Mouse (Mus musculus) midbrain, embryonic 10.5 days (tissue): ENCODE results near the gene Trp53rka. TPM values are rescaled to one million over a fixed set of nuclear protein-coding genes. Genes with fewer than 3 reads are reported as not detected.

ENCODE experiments used
- DNase-seq: peaks from one replicate; pipeline ENCODE4 v3.0.0-alpha.2; 2017; ENCODE audit warnings: low spot score
- H3K27ac ChIP-seq: fragments of 300-500 bp; sonication (generic); replicated peaks from 2 replicates; pipeline ENCODE4 v1.5.1; 2016; ENCODE audit warnings: mild to moderate bottlenecking
- H3K27me3 ChIP-seq: fragments of 300-500 bp; sonication (generic); 2 replicates; pipeline ENCODE4 v1.6.1; 2016; ENCODE audit warnings: low read depth, mild to moderate bottlenecking; ENCODE audit not compliant: poor library complexity, severe bottlenecking
- H3K36me3 ChIP-seq: fragments of 300-500 bp; sonication (generic); 2 replicates; pipeline ENCODE4 v1.6.1; 2016; ENCODE audit warnings: mild to moderate bottlenecking, moderate library complexity
- H3K4me1 ChIP-seq: fragments of 300-500 bp; sonication (generic); 2 replicates; pipeline ENCODE4 v1.6.1; 2016
- H3K4me3 ChIP-seq: fragments of 300-500 bp; sonication (generic); 2 replicates; pipeline ENCODE4 v1.5.1; 2016; ENCODE audit warnings: mild to moderate bottlenecking, moderate library complexity
- H3K9me3 ChIP-seq: fragments of 300-500 bp; sonication (generic); replicated peaks from 2 replicates; pipeline ENCODE4 v1.6.1; 2016; ENCODE audit warnings: mild to moderate bottlenecking
- WGBS: fragments of 180-500 bp; shearing (Covaris S2); methylation state at CpG from one replicate; pipeline ENCODE4 v1.1.7; 2016; 5-methylcytosine and 5-hydroxymethylcytosine counted together
- polyA plus RNA-seq: library from polyadenylated mRNA; unstranded; fragments of >200 nt; fragmentation: Nextera tagmentation; extraction: Ambion mirVana; gene quantifications from 2 replicates; pipeline ENCODE4 v1.2.1, GENCODE M21; 2016

The Trp53rka gene
- polyA plus RNA-seq, 1 experiment from 2014 or later: 56.9 TPM

DNA sequence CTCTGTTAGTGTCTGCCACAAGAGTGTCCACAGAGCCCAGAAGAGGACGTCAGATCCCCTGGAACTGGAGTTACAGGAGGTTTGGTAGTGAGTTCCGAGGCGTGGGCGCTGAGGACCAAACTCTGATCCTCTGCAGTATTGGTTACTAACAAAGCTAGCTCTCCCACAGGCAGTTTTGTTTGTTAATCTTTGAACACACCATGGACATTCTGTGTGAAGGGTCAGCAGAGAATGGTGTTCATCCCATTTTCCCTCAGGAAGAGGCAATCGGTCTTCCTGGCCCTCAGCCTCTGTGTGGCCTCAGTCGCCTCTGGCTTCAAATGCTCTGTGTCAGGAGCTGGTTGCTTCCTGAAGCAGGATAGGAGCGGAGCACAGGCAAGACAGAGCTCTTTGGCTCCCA is 17.7 kb downstream of the Trp53rka start:
- Histone ChIP-seq H3K4me3 (no peak overlapping the region), H3K27me3 (peaks cover 45% of the 10 kb centered on the region), H3K27ac (peak overlapping the region; percentile 52; the same call in 1 of the 2 replicates), H3K4me1 (peaks cover 32% of the 10 kb centered on the region), H3K36me3 (no peaks in the 10 kb centered on the region), H3K9me3 (no peaks in the 10 kb centered on the region)
- 69% methylated on average over 7 of the region's 7 CpGs for WGBS
- DNase-seq: no peak

GRCm38 (mm10) chr2:165473003-165473402 is 20.1 kb downstream of the Trp53rka start, which contains the start of gene Slc13a3:
Gene Slc13a3 (minus strand): TSS chr2:165473230.
- peaks cover 52% of the 10 kb centered on the region for H3K27me3 ChIP-seq
- peaks cover 49% of the 10 kb centered on the region for H3K4me1 ChIP-seq
- 1% methylated on average over 35 of the region's 35 CpGs for WGBS
- H3K4me3 ChIP-seq: peak within 1 kb of the TSS; percentile 51
- H3K36me3 ChIP-seq: no peaks in the 10 kb centered on the region
- H3K27ac ChIP-seq: peak within 1 kb of the TSS; percentile 74
- H3K9me3 ChIP-seq: no peaks in the 10 kb centered on the region
- peak; percentile 50 for DNase-seq

DNA sequence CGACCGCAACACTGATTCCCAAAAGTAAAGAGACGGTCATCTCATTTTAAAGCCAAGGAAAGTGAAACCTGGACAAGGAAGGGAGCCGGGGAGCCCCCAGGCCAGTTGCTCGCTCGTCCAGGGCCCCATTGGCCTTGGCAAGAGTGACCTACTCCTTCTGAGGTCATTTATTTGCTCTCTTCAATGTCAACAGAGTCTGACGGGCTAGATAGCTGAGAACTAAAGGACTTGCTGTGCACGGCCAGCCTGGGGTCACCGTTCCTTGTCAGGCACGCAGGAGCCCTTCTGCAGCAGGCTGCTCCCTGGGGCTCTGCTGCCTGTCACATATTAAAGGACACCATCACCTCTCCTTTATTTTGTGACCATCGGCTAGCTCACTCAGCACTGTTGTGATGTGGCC is 21.2 kb downstream of the Trp53rka start:
- DNase-seq: no peak
- H3K27me3 ChIP-seq: peaks cover 52% of the 10 kb centered on the region
- no peak overlapping the region for H3K27ac ChIP-seq
- 74% methylated on average over 11 of the region's 11 CpGs for WGBS
- H3K4me3 ChIP-seq: no peak overlapping the region
- no peaks in the 10 kb centered on the region for H3K9me3 ChIP-seq
- H3K4me1 ChIP-seq: peaks cover 55% of the 10 kb centered on the region
- no peaks in the 10 kb centered on the region for H3K36me3 ChIP-seq

- 43% methylated on average over 5 of the region's 5 CpGs for WGBS
- no peaks in the 10 kb centered on the region for H3K9me3 ChIP-seq
- H3K36me3 ChIP-seq: no peaks in the 10 kb centered on the region
- DNase-seq: no peak
- peaks cover 44% of the 10 kb centered on the region for H3K4me1 ChIP-seq
- H3K27ac ChIP-seq: 0 out of 2 replicates have a peak overlapping the region, but pooled peaks have one; percentile 7
- peaks cover 52% of the 10 kb centered on the region for H3K27me3 ChIP-seq
- no peak overlapping the region for H3K4me3 ChIP-seq
These were observed 23.0 kb downstream of the Trp53rka start for GRCm38 (mm10) chr2:165470167-165470566.

GRCm38 (mm10) chr2:165467824-165468452 is 25.2 kb downstream of the Trp53rka start:
- H3K27me3 ChIP-seq: peaks cover 32% of the 10 kb centered on the region
- DNase-seq: no peak
- H3K4me1 ChIP-seq: peaks cover 39% of the 10 kb centered on the region
- H3K9me3 ChIP-seq: no peaks in the 10 kb centered on the region
- no peaks in the 10 kb centered on the region for H3K36me3 ChIP-seq
- WGBS: 60% methylated on average over 15 of the region's 15 CpGs
- H3K4me3 ChIP-seq: no peak overlapping the region
- peak overlapping the region; percentile 70 for H3K27ac ChIP-seq

- no peaks in the 10 kb centered on the region for H3K9me3 ChIP-seq
- no peaks in the 10 kb centered on the region for H3K36me3 ChIP-seq
- H3K4me3 ChIP-seq: no peak overlapping the region
- H3K4me1 ChIP-seq: peaks cover 22% of the 10 kb centered on the region
- WGBS: 40% methylated on average over 7 of the region's 7 CpGs
- no peaks in the 10 kb centered on the region for H3K27me3 ChIP-seq
- no peak for DNase-seq
- peak overlapping the region; percentile 13 for H3K27ac ChIP-seq
These were observed 33.5 kb downstream of the Trp53rka start for GRCm38 (mm10) chr2:165459663-165460062.

DNA sequence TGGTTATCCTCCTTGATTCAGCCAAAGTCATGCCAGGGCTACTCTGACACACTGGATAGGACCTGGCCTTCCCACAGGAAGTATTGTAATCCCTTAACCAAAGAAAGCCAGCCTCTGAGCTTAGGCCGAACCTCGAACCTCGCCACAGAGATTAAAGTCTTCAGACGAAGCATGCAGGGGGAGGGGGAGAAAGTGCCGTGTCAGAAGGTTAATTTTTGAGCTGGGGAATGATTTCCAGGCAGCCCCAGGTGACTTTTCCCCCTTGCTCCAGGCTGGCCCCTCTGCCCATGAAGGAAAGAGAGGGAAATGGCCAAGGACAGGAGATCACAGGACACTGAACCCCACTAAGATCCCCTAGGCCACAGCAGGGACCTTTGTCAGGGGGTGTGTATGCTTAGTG is 34.9 kb downstream of the Trp53rka start:
- Histone ChIP-seq H3K4me1 (peaks cover 22% of the 10 kb centered on the region), H3K27me3 (no peaks in the 10 kb centered on the region), H3K27ac (0 out of 2 replicates have a peak overlapping the region, but pooled peaks have one; percentile 13), H3K9me3 (no peaks in the 10 kb centered on the region), H3K36me3 (no peaks in the 10 kb centered on the region), H3K4me3 (no peak overlapping the region)
- 56% methylated on average over 5 of the region's 5 CpGs for WGBS
- no peak for DNase-seq

DNA sequence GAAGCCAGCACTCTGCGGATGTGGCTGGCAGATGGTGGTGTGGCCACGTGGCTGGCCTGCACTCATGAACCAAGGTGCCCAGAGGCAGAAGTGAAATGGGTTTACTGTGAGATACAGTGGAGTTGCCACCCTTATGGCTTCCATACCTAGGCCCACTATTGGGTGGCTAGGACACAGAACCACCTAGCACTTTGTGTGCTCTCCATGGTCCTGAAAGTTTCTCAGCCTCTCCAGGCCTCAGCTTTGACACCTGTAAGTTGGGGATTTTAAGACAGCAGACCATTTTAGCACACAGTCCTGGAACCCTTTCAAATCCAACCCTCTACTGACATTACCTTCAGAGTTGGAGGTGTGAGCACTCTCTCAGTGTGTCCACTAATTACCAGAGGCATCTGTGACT is 36.4 kb downstream of the Trp53rka start:
- DNase-seq: no peak
- Histone ChIP-seq H3K36me3 (no peaks in the 10 kb centered on the region), H3K4me1 (peaks cover 27% of the 10 kb centered on the region), H3K4me3 (no peak overlapping the region), H3K27ac (no peak overlapping the region), H3K9me3 (no peaks in the 10 kb centered on the region), H3K27me3 (no peaks in the 10 kb centered on the region)
- WGBS: 58% methylated on average over 2 of the region's 2 CpGs

DNA sequence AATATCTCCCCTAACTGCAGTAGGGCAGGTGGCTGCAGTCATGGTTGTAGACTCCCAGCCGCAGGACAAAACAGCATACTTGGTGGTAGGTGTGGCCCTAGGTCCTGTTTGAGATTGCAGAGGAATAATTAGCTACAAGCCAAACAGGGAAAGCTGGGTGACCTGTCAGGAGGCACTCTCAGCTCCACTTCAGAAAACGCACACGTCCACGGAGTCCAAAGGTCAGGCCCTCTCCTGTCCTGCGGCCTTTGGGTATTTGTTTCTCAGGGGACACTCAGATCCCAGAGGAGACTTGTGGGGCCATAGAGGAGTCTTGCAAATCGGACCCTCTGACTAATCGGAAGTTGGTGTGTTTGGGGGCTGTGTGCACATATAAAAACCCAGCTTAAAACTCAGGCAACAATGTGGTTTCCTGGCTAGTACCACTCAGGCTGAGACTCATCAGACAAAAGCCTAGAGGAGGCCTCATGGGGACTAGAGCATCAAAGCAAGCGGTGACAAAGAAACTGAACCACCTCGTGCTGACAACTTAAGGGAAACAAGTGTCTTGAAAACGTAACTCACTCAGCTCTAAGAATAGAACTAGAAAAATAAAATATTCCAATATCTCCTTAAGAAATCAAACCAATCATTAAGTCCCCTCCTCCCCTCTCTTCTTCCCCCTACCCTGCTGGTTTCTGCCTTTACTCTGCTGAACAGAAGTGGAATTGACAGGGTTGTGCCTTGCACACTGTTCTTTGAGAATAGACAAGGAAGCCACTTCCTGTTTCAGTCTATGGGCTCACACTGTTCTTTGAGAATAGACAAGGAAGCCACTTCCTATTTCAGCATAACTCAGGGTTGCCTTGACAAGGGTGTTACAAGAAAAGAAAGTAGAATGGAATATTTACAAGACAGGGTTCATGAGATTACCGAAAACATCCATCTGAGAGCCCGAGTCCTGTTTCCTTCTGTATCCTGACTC is 40.1 kb downstream of the Trp53rka start:
- Histone ChIP-seq H3K4me1 (peaks cover 9% of the 10 kb centered on the region), H3K27ac (no peak overlapping the region), H3K27me3 (no peaks in the 10 kb centered on the region), H3K4me3 (no peak overlapping the region), H3K9me3 (no peaks in the 10 kb centered on the region), H3K36me3 (no peaks in the 10 kb centered on the region)
- no peak for DNase-seq
- 83% methylated on average over 12 of the region's 12 CpGs for WGBS

DNA sequence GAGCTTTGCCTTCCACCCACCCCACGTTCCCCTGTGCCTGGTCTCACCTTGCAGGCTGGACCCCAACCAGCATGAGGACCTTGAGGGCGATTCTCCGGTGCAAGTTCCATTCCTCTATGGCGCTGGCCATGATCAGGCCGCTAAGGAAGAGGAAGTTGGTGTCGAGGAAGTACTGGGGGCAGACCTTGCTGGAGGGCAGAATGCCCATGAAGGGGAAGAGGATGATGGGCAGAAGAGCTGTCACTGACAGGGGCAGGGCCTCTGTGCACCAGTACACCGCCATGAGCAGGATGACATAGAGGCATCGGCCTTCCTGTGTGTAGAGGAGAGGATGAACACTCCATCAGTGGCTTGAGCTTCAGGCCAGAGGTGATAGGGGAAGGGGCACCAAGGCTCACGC is 44.6 kb downstream of the Trp53rka start:
- Histone ChIP-seq H3K9me3 (no peaks in the 10 kb centered on the region), H3K27ac (no peak overlapping the region), H3K36me3 (no peaks in the 10 kb centered on the region), H3K4me3 (no peak overlapping the region), H3K4me1 (peaks cover 5% of the 10 kb centered on the region), H3K27me3 (no peaks in the 10 kb centered on the region)
- no peak for DNase-seq
- WGBS: 85% methylated on average over 9 of the region's 9 CpGs

GRCm38 (mm10) chr2:165444861-165445260 is 48.3 kb downstream of the Trp53rka start:
- no peaks in the 10 kb centered on the region for H3K27me3 ChIP-seq
- no peaks in the 10 kb centered on the region for H3K36me3 ChIP-seq
- no peak overlapping the region for H3K27ac ChIP-seq
- DNase-seq: no peak
- 89% methylated on average over 3 of the region's 3 CpGs for WGBS
- no peak overlapping the region for H3K4me3 ChIP-seq
- H3K9me3 ChIP-seq: no peaks in the 10 kb centered on the region
- H3K4me1 ChIP-seq: peaks cover 10% of the 10 kb centered on the region; the same call in 1 of the 2 replicates

DNA sequence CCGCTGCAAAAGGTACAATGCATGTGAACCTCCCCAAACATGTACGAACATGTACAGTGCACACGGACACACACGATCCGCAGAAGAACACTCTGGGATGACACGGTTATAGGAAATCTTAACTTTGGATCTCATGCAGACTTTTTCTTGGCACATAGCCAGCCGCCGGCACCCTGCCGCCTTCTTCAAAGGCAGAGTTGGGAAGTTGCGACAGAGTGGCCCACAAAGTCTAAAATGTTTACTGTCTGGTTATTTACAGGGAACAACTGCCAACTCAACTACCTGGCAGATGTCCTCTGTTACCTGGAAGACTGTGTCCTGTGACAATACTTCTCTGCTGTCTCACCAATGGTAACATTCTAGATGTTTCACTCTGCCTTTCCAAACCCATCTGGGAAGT is 50.1 kb downstream of the Trp53rka start:
- no peaks in the 10 kb centered on the region for H3K9me3 ChIP-seq
- 90% methylated on average over 10 of the region's 10 CpGs for WGBS
- H3K4me3 ChIP-seq: no peak overlapping the region
- peaks cover 18% of the 10 kb centered on the region; the same call in 1 of the 2 replicates for H3K4me1 ChIP-seq
- H3K27me3 ChIP-seq: no peaks in the 10 kb centered on the region
- DNase-seq: no peak
- H3K36me3 ChIP-seq: no peaks in the 10 kb centered on the region
- no peak overlapping the region for H3K27ac ChIP-seq

- H3K36me3 ChIP-seq: no peaks in the 10 kb centered on the region
- 68% methylated on average over 4 of the region's 4 CpGs for WGBS
- H3K27me3 ChIP-seq: no peaks in the 10 kb centered on the region
- H3K9me3 ChIP-seq: no peaks in the 10 kb centered on the region
- no peak for DNase-seq
- H3K27ac ChIP-seq: no peak overlapping the region
- no peak overlapping the region for H3K4me3 ChIP-seq
- H3K4me1 ChIP-seq: peaks cover 18% of the 10 kb centered on the region; the same call in 1 of the 2 replicates
These were observed 51.5 kb downstream of the Trp53rka start for GRCm38 (mm10) chr2:165441613-165442012.
